Comparison of ENCODE assay signal across 8 mouse cellular contexts in the genomic region with DNA sequence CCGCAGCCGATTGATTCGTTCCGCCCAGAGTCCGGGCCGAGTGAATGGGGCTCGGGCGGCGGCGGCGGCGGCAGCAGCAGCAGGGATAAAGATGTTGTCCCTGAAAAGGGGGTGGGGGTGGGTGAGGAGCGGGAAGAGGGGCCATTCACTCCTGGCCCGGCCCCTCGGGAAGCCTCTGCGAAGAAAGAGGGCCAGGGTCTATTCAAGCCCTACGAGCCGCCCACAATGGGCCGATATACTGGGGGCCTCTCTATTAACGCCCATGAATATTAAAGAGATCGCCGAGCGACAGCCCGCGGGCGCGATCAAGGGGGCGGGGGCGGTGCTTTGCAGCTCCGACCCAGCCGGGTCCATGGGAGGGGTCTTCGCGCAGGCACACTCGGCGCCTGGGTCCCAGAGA. TPM values are rescaled to one million over a fixed set of nuclear protein-coding genes. Genes with fewer than 3 reads are reported as not detected.
DNase-seq lines count a peak whose midpoint lies in the region; ATAC-seq and TF ChIP-seq lines count a peak whose summit lies in the region.

No protein-coding gene starts in this region.

- H3K27me3 ChIP-seq in E14TG2a.4 (ENCODE audit: insufficient read depth, low read length): peaks cover 100% of the 10 kb centered on the region
- peaks cover 98% of the 10 kb centered on the region for H3K27me3 ChIP-seq in forebrain, embryonic 15.5 days

- 0 out of 2 replicates have a peak overlapping the region, but pooled peaks have one; percentile 19 for H3K9ac ChIP-seq in forebrain, embryonic 15.5 days (replicated peaks)

- no peaks in the 10 kb centered on the region for H3K36me3 ChIP-seq in E14TG2a.4 (ENCODE audit: insufficient read depth, low read length)
- no peaks in the 10 kb centered on the region for H3K36me3 ChIP-seq in forebrain, embryonic 15.5 days

- H3K4me1 ChIP-seq in E14TG2a.4 (replicated peaks; ENCODE audit: low read depth, low read length): peaks cover 77% of the 10 kb centered on the region
- H3K4me1 ChIP-seq in forebrain, embryonic 15.5 days: peaks cover 64% of the 10 kb centered on the region

- peak; percentile 79 for DNase-seq in embryo, embryonic 10 days (ENCODE audit: low spot score)
- DNase-seq in embryo, embryonic 9.5 days (ENCODE audit: extremely low spot score): no peak
- peak; percentile 73 for DNase-seq in mesoderm, embryonic 11.5 days (ENCODE audit: low read depth, low spot score)
- DNase-seq in layer of hippocampus, postnatal 36 days: no peak
- no peak for DNase-seq in frontal cortex, postnatal 25 days (ENCODE audit: low spot score in 2 of 2)

- H3K9me3 ChIP-seq in E14TG2a.4 (ENCODE audit: low read length): no peaks in the 10 kb centered on the region
- H3K9me3 ChIP-seq in forebrain, embryonic 15.5 days: no peaks in the 10 kb centered on the region

- peak overlapping the region; percentile 50 for H3K4me2 ChIP-seq in forebrain, embryonic 15.5 days (replicated peaks)

- no peak for TF ChIP-seq CTCF in E14TG2a.4 (conservative IDR thresholded peaks at IDR 0.05; ENCODE audit: low read length)

- H3K27ac ChIP-seq in forebrain, embryonic 15.5 days (replicated peaks): no peak overlapping the region

- ATAC-seq in forebrain, embryonic 15.5 days (replicated peaks): no peak; the same call in 1 of the 2 replicates
- no peak for ATAC-seq in frontal cortex, adult (ENCODE audit: low TSS enrichment)

- under 1% methylated on average over 35 of the region's 35 CpGs for WGBS in forebrain, embryonic 15.5 days

- H3K4me3 ChIP-seq in E14TG2a.4 (replicated peaks; ENCODE audit: low read length): peak overlapping the region; percentile 72
- peak overlapping the region; percentile 27 for H3K4me3 ChIP-seq in forebrain, embryonic 15.5 days

RNA-seq across cellular contexts. Expression of gene Prdm12, which starts 3.1 kb away (rescaled TPM):
- 2.9 and 4.1 TPM in 2 replicates for polyA plus RNA-seq in forebrain, embryonic 15.5 days (2015; fragmentation: Nextera tagmentation; extraction: Ambion mirVana)
- total RNA-seq in layer of hippocampus, postnatal 36 days (2021): under 1 TPM in 1 of 2 experiments, not detected in 1; 0.30 TPM

RNA-seq across cellular contexts. Expression of gene Exosc2, which starts 33.8 kb away (rescaled TPM):
- 41.6 and 44.2 TPM in 2 replicates for polyA plus RNA-seq in forebrain, embryonic 15.5 days (2015; fragmentation: Nextera tagmentation; extraction: Ambion mirVana)
- total RNA-seq in layer of hippocampus, postnatal 36 days (2021): 10 to 100 TPM; 19.0 to 23.9 TPM

RNA-seq across cellular contexts. Expression of gene Abl1, which starts 51.4 kb away (rescaled TPM):
- 23.6 and 23.7 TPM in 2 replicates for polyA plus RNA-seq in forebrain, embryonic 15.5 days (2015; fragmentation: Nextera tagmentation; extraction: Ambion mirVana)
- 10 to 100 TPM; 44.8 to 46.3 TPM for total RNA-seq in layer of hippocampus, postnatal 36 days (2021)

Comparison
In these comparisons a context has a peak if more than half of its experiments do, and no peak if none do; other contexts are left out.
1. DNase-seq: peak in embryo, embryonic 10 days (single experiment) and mesoderm, embryonic 11.5 days (single experiment); none in embryo, embryonic 9.5 days (single experiment), layer of hippocampus, postnatal 36 days (0 of 2) and frontal cortex, postnatal 25 days (0 of 2).